Mouse (Mus musculus): Measurements from ENCODE around the gene Trabd2b. TPM values are rescaled to one million over a fixed set of nuclear protein-coding genes. Genes with fewer than 3 reads are reported as not detected.

The Trabd2b gene
- polyA plus RNA-seq, 1 experiment, result 0.08 TPM

DNA sequence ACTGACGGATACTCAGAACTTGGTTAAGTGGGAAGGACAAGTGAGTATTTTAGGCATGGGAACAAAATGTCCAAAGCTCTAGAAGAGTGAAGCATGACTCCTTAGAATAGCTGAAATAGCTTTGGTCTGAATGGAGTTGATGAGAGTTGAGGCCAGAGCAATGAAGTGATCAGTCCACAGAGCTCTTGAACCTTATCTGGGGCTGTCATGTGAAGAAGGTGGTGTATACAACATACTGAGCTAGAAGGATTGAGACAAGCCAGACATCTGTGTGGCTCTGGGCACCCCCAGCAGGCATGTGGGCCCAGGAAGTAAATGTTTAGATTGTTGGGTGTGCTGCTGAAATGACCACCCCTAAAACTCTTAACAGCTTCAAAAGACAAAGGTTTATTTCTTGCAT lies 94.5 kb downstream of the Trabd2b start:
- no peak for TF ChIP-seq POLR2A (IDR thresholded peaks at IDR 0.05; ENCODE audit: borderline replicate concordance, low read depth, low read length)
- TF ChIP-seq CTCF (IDR thresholded peaks at IDR 0.05; ENCODE audit: low read depth, low read length), result no peak
- no peak overlapping the region for H3K27ac ChIP-seq (ENCODE audit: insufficient read depth, low read depth, low read length)
- H3K4me3 ChIP-seq (ENCODE audit: insufficient read depth, low read length), result no peak overlapping the region
- no peaks in the 10 kb centered on the region for H3K4me1 ChIP-seq (ENCODE audit: control insufficient read depth, insufficient read depth, low read length)

DNA sequence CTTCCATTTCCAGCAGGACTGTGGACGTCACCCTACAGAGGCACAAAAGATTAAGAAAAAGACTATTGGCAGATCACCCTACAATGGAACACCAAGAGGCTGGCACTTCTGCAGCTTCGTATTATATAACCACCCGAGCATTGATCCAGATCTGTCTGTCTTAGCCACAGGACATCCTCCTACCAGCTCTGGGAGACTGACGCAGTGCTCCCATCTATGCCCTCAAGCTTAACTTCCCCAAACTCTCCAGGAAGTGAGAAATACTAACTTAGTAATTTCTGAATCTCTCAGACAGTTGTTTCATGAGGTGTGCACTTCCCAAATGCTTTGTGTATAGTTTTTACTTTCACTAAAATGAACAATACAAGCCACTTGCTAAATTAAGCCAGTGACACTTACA lies 95.1 kb downstream of the Trabd2b start:
- Histone ChIP-seq H3K27ac (ENCODE audit: insufficient read depth, low read depth, low read length) (no peak overlapping the region), H3K4me1 (ENCODE audit: control insufficient read depth, insufficient read depth, low read length) (no peaks in the 10 kb centered on the region), H3K4me3 (ENCODE audit: insufficient read depth, low read length) (no peak overlapping the region)
- no peak for TF ChIP-seq CTCF (IDR thresholded peaks at IDR 0.05; ENCODE audit: low read depth, low read length)
- no peak for TF ChIP-seq POLR2A (IDR thresholded peaks at IDR 0.05; ENCODE audit: borderline replicate concordance, low read depth, low read length)

DNA sequence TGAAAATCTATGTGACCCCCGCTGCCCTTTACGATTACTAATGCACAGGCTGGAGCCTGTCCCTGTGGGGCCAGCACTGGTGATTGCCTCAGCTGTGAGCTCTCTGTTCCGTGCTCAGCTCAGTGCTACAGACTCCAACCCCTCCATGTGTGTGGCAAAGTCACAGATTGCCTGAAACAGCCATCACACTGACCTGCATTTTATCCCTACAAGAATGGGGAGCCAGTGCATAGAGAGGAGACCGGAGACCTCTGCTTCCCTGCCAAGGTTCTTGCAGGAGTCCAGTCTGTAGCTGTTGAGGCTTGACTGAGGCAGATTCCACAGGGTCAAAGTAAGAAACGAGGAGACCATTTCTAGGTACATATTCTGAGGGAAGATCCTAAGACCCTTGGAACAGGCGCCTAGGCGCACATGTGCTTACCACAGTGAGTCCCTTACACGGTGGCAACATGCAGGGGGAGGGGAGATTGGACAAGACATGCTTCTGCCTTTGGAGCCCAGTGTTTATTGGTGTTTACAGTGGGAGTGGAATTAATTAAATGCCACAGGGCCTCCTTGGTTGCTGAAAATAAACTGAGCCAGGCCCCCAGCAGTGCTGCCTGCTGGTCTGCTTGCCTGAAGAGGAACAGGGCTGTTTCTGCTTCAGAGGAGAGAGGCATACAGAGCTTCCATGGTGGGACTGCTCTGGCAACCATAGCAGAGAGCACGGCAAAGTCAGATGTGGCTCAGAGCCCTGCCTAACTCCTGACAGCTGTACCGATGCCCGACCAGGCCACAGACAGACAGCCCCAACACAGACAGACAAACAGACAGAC lies 97.9 kb downstream of the Trabd2b start:
- TF ChIP-seq POLR2A (IDR thresholded peaks at IDR 0.05; ENCODE audit: borderline replicate concordance, low read depth, low read length), result no peak
- no peak for TF ChIP-seq CTCF (IDR thresholded peaks at IDR 0.05; ENCODE audit: low read depth, low read length)
- no peak overlapping the region for H3K4me3 ChIP-seq (ENCODE audit: insufficient read depth, low read length)
- H3K4me1 ChIP-seq (ENCODE audit: control insufficient read depth, insufficient read depth, low read length), result no peaks in the 10 kb centered on the region
- H3K27ac ChIP-seq (ENCODE audit: insufficient read depth, low read depth, low read length), result no peak overlapping the region

DNA sequence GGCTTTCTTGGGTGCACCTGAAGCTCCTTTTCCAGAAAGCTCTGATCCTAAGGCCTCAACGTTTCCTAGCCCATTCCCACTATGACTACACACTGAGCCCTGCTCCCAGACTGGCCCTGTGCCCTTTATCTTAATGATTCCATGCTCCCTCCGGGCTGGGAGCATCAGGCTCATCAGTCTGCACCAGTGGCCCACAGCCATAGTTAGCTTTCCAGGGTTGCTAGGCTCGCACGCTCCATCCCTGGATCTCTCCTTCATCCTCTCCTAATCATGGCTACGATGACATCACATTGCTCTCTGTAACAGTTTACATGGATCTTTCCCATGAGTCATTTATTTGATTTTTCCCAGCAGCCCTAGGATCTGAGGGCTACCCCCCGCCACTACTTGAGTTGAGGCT lies 103.1 kb downstream of the Trabd2b start:
- TF ChIP-seq CTCF (IDR thresholded peaks at IDR 0.05; ENCODE audit: low read depth, low read length) (no peak), POLR2A (IDR thresholded peaks at IDR 0.05; ENCODE audit: borderline replicate concordance, low read depth, low read length) (no peak)
- Histone ChIP-seq H3K4me3 (ENCODE audit: insufficient read depth, low read length) (no peak overlapping the region), H3K27ac (ENCODE audit: insufficient read depth, low read depth, low read length) (no peak overlapping the region), H3K4me1 (ENCODE audit: control insufficient read depth, insufficient read depth, low read length) (no peaks in the 10 kb centered on the region)

DNA sequence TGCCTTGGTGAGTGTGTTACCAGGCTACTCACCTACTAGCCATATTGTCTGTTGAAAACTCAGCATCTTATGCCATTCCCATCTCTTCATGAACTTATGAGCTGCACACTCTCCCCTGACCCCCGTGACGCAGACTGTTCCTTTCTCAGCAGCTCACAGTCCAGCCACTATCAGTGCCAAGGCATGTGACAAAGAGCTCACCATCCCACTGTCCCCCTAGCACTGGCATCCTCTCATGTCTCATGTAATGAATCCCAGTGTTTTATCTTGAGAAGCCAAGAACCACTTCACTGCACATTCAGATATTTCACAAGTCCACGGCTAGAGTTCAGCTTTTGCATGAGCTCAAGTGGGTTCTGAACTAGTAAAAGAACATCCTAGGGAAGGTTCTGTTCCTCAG lies 105.1 kb downstream of the Trabd2b start:
- Histone ChIP-seq H3K4me3 (ENCODE audit: insufficient read depth, low read length) (no peak overlapping the region), H3K27ac (ENCODE audit: insufficient read depth, low read depth, low read length) (no peak overlapping the region), H3K4me1 (ENCODE audit: control insufficient read depth, insufficient read depth, low read length) (no peaks in the 10 kb centered on the region)
- TF ChIP-seq POLR2A (IDR thresholded peaks at IDR 0.05; ENCODE audit: borderline replicate concordance, low read depth, low read length), result no peak
- no peak for TF ChIP-seq CTCF (IDR thresholded peaks at IDR 0.05; ENCODE audit: low read depth, low read length)

DNA sequence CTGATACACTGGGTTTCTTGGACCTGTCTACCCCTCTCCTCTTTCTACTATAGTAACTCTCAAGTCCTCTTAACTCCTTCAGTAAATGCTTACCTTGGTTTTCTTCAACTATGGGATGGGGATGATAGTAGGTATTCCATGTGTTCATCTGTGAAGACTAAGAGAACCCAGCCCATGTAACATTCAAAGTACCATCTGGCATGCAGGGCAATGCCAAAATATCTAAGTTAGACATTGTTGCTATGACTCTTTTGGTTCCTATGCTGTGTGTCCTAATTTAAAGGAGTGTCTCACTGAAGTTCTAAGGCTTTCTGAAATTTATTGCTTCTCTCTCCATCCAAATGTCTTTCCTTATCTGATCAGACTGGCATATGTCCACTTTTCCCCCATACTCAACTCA lies 106.6 kb downstream of the Trabd2b start:
- H3K4me3 ChIP-seq (ENCODE audit: insufficient read depth, low read length), result no peak overlapping the region
- TF ChIP-seq POLR2A (IDR thresholded peaks at IDR 0.05; ENCODE audit: borderline replicate concordance, low read depth, low read length) (no peak), CTCF (IDR thresholded peaks at IDR 0.05; ENCODE audit: low read depth, low read length) (no peak)

DNA sequence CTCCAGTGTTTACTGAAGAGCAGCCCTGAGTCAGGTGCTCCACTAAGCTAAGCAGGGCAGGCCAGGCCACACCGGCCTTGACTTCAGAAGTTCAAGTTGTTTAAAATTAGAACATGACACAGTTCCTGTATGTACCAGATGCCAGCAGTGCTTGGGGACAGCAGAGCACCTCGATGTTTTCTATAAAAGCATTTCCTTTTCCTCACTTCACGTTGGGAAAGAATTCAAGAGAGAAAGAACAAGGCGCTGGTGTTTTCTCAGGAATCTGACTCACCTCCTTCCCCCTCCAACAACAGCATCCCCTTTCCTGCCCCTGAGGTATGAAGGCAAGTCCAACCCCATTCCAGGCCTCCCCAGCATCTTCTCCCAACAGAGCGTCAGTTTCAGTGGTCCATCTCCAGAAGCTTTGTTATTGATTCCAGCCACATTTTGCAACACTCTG lies 108.8 kb downstream of the Trabd2b start:
- Histone ChIP-seq H3K27ac (ENCODE audit: insufficient read depth, low read depth, low read length) (no peak overlapping the region), H3K4me1 (ENCODE audit: control insufficient read depth, insufficient read depth, low read length) (no peaks in the 10 kb centered on the region), H3K4me3 (ENCODE audit: insufficient read depth, low read length) (no peak overlapping the region)
- TF ChIP-seq CTCF (IDR thresholded peaks at IDR 0.05; ENCODE audit: low read depth, low read length), result no peak
- TF ChIP-seq POLR2A (IDR thresholded peaks at IDR 0.05; ENCODE audit: borderline replicate concordance, low read depth, low read length), result no peak

More for the DNA sequence above, 106.6 kb downstream of the Trabd2b start:
- H3K4me1 ChIP-seq (ENCODE audit: control insufficient read depth, insufficient read depth, low read length), result no peaks in the 10 kb centered on the region
- H3K27ac ChIP-seq (ENCODE audit: insufficient read depth, low read depth, low read length), result no peak overlapping the region

DNA sequence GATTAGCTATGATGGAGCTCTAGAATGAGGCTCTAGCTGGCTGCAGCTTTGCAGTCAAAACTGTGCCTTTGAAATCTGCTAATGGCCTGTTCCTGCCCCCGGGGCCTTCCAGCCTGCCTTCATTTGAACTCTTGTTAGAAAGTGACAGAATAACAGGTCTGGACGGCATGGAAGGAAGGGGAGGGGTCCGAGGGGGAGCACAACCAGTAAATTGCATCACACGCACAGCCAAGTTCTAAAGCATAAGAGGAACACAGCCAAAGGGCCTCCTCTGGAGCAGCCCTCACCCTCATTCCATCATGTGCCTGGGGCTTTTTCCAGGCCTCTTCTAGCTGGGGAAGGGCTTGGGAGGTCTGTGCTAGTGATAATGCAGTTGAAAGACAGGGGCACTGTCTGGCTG lies 110.1 kb downstream of the Trabd2b start:
- no peak overlapping the region for H3K4me3 ChIP-seq (ENCODE audit: insufficient read depth, low read length)
- H3K4me1 ChIP-seq (ENCODE audit: control insufficient read depth, insufficient read depth, low read length), result no peaks in the 10 kb centered on the region
- no peak overlapping the region for H3K27ac ChIP-seq (ENCODE audit: insufficient read depth, low read depth, low read length)
- TF ChIP-seq POLR2A (IDR thresholded peaks at IDR 0.05; ENCODE audit: borderline replicate concordance, low read depth, low read length), result no peak
- no peak for TF ChIP-seq CTCF (IDR thresholded peaks at IDR 0.05; ENCODE audit: low read depth, low read length)

DNA sequence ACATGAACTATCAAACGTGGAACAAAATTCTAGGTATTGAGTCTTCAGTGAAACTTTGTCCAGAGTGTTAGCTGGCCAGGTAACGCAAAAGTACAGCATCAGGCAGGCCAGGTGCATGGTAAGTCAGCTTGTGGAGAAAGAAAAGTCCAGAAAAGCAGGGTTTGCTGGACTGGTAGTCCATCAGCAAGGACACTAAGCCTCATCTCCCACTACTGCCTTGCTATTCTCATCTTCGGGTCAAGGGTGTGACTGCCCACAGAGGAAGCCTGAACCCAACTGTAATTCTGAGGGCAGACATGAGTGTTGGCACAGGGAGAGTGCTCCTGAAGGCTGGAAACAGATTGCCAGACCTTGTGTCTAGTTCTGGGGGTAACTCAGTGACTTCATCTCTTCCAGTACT lies 111.5 kb downstream of the Trabd2b start:
- no peak for TF ChIP-seq POLR2A (IDR thresholded peaks at IDR 0.05; ENCODE audit: borderline replicate concordance, low read depth, low read length)
- TF ChIP-seq CTCF (IDR thresholded peaks at IDR 0.05; ENCODE audit: low read depth, low read length), result no peak
- H3K4me3 ChIP-seq (ENCODE audit: insufficient read depth, low read length), result no peak overlapping the region
- no peaks in the 10 kb centered on the region for H3K4me1 ChIP-seq (ENCODE audit: control insufficient read depth, insufficient read depth, low read length)
- H3K27ac ChIP-seq (ENCODE audit: insufficient read depth, low read depth, low read length), result no peak overlapping the region

DNA sequence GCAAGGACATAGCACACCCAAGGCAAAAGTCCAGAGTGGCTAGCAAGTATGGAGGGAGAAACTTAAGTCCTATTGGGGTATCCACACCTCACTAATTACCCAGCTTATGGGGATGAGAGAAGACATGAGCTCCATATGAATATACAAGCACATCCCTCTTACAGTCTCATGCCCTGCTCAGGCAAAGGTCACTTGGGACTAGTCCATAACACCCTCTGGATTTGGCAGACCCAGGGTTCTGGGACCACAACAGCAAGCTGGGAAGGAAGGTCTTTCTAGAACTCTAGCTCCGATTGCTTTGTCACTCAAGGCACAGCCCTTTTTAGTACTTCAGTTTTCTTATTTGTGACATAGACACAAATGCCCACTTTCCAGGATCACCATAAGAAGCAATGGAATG lies 112.0 kb downstream of the Trabd2b start:
- no peak overlapping the region for H3K4me3 ChIP-seq (ENCODE audit: insufficient read depth, low read length)
- TF ChIP-seq CTCF (IDR thresholded peaks at IDR 0.05; ENCODE audit: low read depth, low read length) (no peak), POLR2A (IDR thresholded peaks at IDR 0.05; ENCODE audit: borderline replicate concordance, low read depth, low read length) (no peak)
- H3K4me1 ChIP-seq (ENCODE audit: control insufficient read depth, insufficient read depth, low read length), result no peaks in the 10 kb centered on the region
- no peak overlapping the region for H3K27ac ChIP-seq (ENCODE audit: insufficient read depth, low read depth, low read length)
